Mouse (Mus musculus) C2C12 (cell line): ENCODE measurements around the gene Irs1.

ENCODE experiments used
- CEBPB ChIP-seq: IDR thresholded peaks from one replicate; pipeline ENCODE4 v1.6.1; 2011; ENCODE audit warnings: low read depth, mild to moderate bottlenecking, control low read depth, moderate library complexity
- CTCF ChIP-seq: IDR thresholded peaks from one replicate; pipeline ENCODE4 v1.5.1; 2011; ENCODE audit not compliant: control insufficient read depth, insufficient read depth, insufficient read length
- FOSL1 ChIP-seq: IDR thresholded peaks from one replicate; pipeline ENCODE4 v1.8.0; 2011; ENCODE audit warnings: mild to moderate bottlenecking, low read length; ENCODE audit not compliant: poor library complexity, insufficient read depth, severe bottlenecking
- MAX ChIP-seq: IDR thresholded peaks from one replicate; pipeline ENCODE4 v1.6.1; 2011; ENCODE audit warnings: mild to moderate bottlenecking, control low read depth
- MYOD1 ChIP-seq: IDR thresholded peaks from one replicate; pipeline ENCODE4 v1.6.1; 2011; ENCODE audit warnings: low read depth; ENCODE audit not compliant: control insufficient read depth, insufficient read length
- MYOG ChIP-seq: IDR thresholded peaks from one replicate; pipeline ENCODE4 v1.6.1; 2011; ENCODE audit not compliant: control insufficient read depth, insufficient read length; ENCODE audit errors: extremely low read depth
- USF1 ChIP-seq: IDR thresholded peaks from one replicate; pipeline ENCODE4 v1.6.1; 2011; ENCODE audit warnings: low read depth, mild to moderate bottlenecking, control low read depth, moderate library complexity

GRCm38 (mm10) chr1:82292771-82293170 is 1.6 kb upstream of the Irs1 start:
- no peak for TF ChIP-seq CTCF
- TF ChIP-seq MAX = no peak
- TF ChIP-seq MYOG = no peak
- TF ChIP-seq CEBPB = no peak
- no peak for TF ChIP-seq USF1
- no peak for TF ChIP-seq MYOD1
- TF ChIP-seq FOSL1 = no peak
